Mouse (Mus musculus): ENCODE measurements at regions not wholly inside any gene's neighbourhood (a gene's known extent, or its start where the extent isn't known, plus 50 kb on each side); places are given as distances from the start of the nearest gene placed in this dataset.

GRCm38 (mm10) chr3:78948171-78948570 is 338.1 kb downstream of the Rapgef2 start:
- no peaks in the 10 kb centered on the region for H3K4me1 ChIP-seq (ENCODE audit: control insufficient read depth, insufficient read depth, low read length)
- H3K4me3 ChIP-seq (ENCODE audit: control insufficient read depth, low read depth, low read length) = peak overlapping the region; percentile 53; the same call in 1 of the 2 replicates
- no peak overlapping the region for H3K27ac ChIP-seq (ENCODE audit: control insufficient read depth, insufficient read depth, low read depth, low read length)
- TF ChIP-seq POLR2A (IDR thresholded peaks at IDR 0.05; ENCODE audit: control insufficient read depth, low read depth, low read length) = no peak
- no peak for TF ChIP-seq CTCF (IDR thresholded peaks at IDR 0.05; ENCODE audit: control insufficient read depth, insufficient read depth, insufficient replicate concordance, low read depth, low read length)
- H3K36me3 ChIP-seq (ENCODE audit: control insufficient read depth, insufficient read depth, low read length) = no peaks in the 10 kb centered on the region
- H3K27me3 ChIP-seq (ENCODE audit: control insufficient read depth, insufficient read depth, low read length) = no peaks in the 10 kb centered on the region

GRCm38 (mm10) chr3:78947183-78947582 is 339.1 kb downstream of the Rapgef2 start:
- no peak overlapping the region for H3K27ac ChIP-seq (ENCODE audit: control insufficient read depth, insufficient read depth, low read depth, low read length)
- H3K36me3 ChIP-seq (ENCODE audit: control insufficient read depth, insufficient read depth, low read length) = no peaks in the 10 kb centered on the region
- H3K4me3 ChIP-seq (ENCODE audit: control insufficient read depth, low read depth, low read length) = no peak overlapping the region
- no peak for TF ChIP-seq POLR2A (IDR thresholded peaks at IDR 0.05; ENCODE audit: control insufficient read depth, low read depth, low read length)
- no peaks in the 10 kb centered on the region for H3K27me3 ChIP-seq (ENCODE audit: control insufficient read depth, insufficient read depth, low read length)
- no peaks in the 10 kb centered on the region for H3K4me1 ChIP-seq (ENCODE audit: control insufficient read depth, insufficient read depth, low read length)

- TF ChIP-seq CTCF (IDR thresholded peaks at IDR 0.05; ENCODE audit: control insufficient read depth, insufficient read depth, insufficient replicate concordance, low read depth, low read length) = no peak
- no peak for TF ChIP-seq POLR2A (IDR thresholded peaks at IDR 0.05; ENCODE audit: control insufficient read depth, low read depth, low read length)
- H3K36me3 ChIP-seq (ENCODE audit: control insufficient read depth, insufficient read depth, low read length) = no peaks in the 10 kb centered on the region
- H3K27ac ChIP-seq (ENCODE audit: control insufficient read depth, insufficient read depth, low read depth, low read length) = no peak overlapping the region
- no peak overlapping the region; the same call in 1 of the 2 replicates for H3K4me3 ChIP-seq (ENCODE audit: control insufficient read depth, low read depth, low read length)
- H3K27me3 ChIP-seq (ENCODE audit: control insufficient read depth, insufficient read depth, low read length) = no peaks in the 10 kb centered on the region
- H3K4me1 ChIP-seq (ENCODE audit: control insufficient read depth, insufficient read depth, low read length) = no peaks in the 10 kb centered on the region
Measured at GRCm38 (mm10) chr3:78944185-78944584, 342.1 kb downstream of the Rapgef2 start.

- H3K27me3 ChIP-seq (ENCODE audit: control insufficient read depth, insufficient read depth, low read length) = no peaks in the 10 kb centered on the region
- no peak overlapping the region for H3K4me3 ChIP-seq (ENCODE audit: control insufficient read depth, low read depth, low read length)
- no peak overlapping the region for H3K27ac ChIP-seq (ENCODE audit: control insufficient read depth, insufficient read depth, low read depth, low read length)
- TF ChIP-seq CTCF (IDR thresholded peaks at IDR 0.05; ENCODE audit: control insufficient read depth, insufficient read depth, insufficient replicate concordance, low read depth, low read length) (no peak), POLR2A (IDR thresholded peaks at IDR 0.05; ENCODE audit: control insufficient read depth, low read depth, low read length) (no peak)
- no peaks in the 10 kb centered on the region for H3K36me3 ChIP-seq (ENCODE audit: control insufficient read depth, insufficient read depth, low read length)
- H3K4me1 ChIP-seq (ENCODE audit: control insufficient read depth, insufficient read depth, low read length) = no peaks in the 10 kb centered on the region
Measured at GRCm38 (mm10) chr3:78932975-78933374, 353.3 kb downstream of the Rapgef2 start.

- Histone ChIP-seq H3K4me3 (ENCODE audit: control insufficient read depth, low read depth, low read length) (no peak overlapping the region), H3K36me3 (ENCODE audit: control insufficient read depth, insufficient read depth, low read length) (no peaks in the 10 kb centered on the region), H3K4me1 (ENCODE audit: control insufficient read depth, insufficient read depth, low read length) (0 out of 2 replicates have a peak, but pooled peaks cover 2% of the 10 kb centered on the region), H3K27me3 (ENCODE audit: control insufficient read depth, insufficient read depth, low read length) (no peaks in the 10 kb centered on the region), H3K27ac (ENCODE audit: control insufficient read depth, insufficient read depth, low read depth, low read length) (no peak overlapping the region)
- TF ChIP-seq POLR2A (IDR thresholded peaks at IDR 0.05; ENCODE audit: control insufficient read depth, low read depth, low read length) (no peak), CTCF (IDR thresholded peaks at IDR 0.05; ENCODE audit: control insufficient read depth, insufficient read depth, insufficient replicate concordance, low read depth, low read length) (no peak)
Measured at GRCm38 (mm10) chr3:78919850-78920249, 366.5 kb downstream of the Rapgef2 start.

GRCm38 (mm10) chr3:78919407-78919806 is 366.9 kb downstream of the Rapgef2 start:
- Histone ChIP-seq H3K27ac (ENCODE audit: control insufficient read depth, insufficient read depth, low read depth, low read length) (no peak overlapping the region), H3K27me3 (ENCODE audit: control insufficient read depth, insufficient read depth, low read length) (no peaks in the 10 kb centered on the region), H3K4me1 (ENCODE audit: control insufficient read depth, insufficient read depth, low read length) (0 out of 2 replicates have a peak, but pooled peaks cover 2% of the 10 kb centered on the region), H3K36me3 (ENCODE audit: control insufficient read depth, insufficient read depth, low read length) (no peaks in the 10 kb centered on the region), H3K4me3 (ENCODE audit: control insufficient read depth, low read depth, low read length) (peak overlapping the region; percentile 47)
- TF ChIP-seq CTCF (IDR thresholded peaks at IDR 0.05; ENCODE audit: control insufficient read depth, insufficient read depth, insufficient replicate concordance, low read depth, low read length) = peak; percentile 65; the same call in 1 of the 2 replicates
- TF ChIP-seq POLR2A (IDR thresholded peaks at IDR 0.05; ENCODE audit: control insufficient read depth, low read depth, low read length) = no peak

- TF ChIP-seq POLR2A (IDR thresholded peaks at IDR 0.05; ENCODE audit: control insufficient read depth, low read depth, low read length) (no peak), CTCF (IDR thresholded peaks at IDR 0.05; ENCODE audit: control insufficient read depth, insufficient read depth, insufficient replicate concordance, low read depth, low read length) (no peak)
- H3K4me1 ChIP-seq (ENCODE audit: control insufficient read depth, insufficient read depth, low read length) = no peaks in the 10 kb centered on the region
- H3K4me3 ChIP-seq (ENCODE audit: control insufficient read depth, low read depth, low read length) = no peak overlapping the region
- H3K27me3 ChIP-seq (ENCODE audit: control insufficient read depth, insufficient read depth, low read length) = no peaks in the 10 kb centered on the region
- H3K36me3 ChIP-seq (ENCODE audit: control insufficient read depth, insufficient read depth, low read length) = no peaks in the 10 kb centered on the region
- no peak overlapping the region for H3K27ac ChIP-seq (ENCODE audit: control insufficient read depth, insufficient read depth, low read depth, low read length)
Measured at GRCm38 (mm10) chr3:78908196-78908844, 378.0 kb downstream of the Rapgef2 start.

Data from testis, adult 2 months (tissue).